Mouse (Mus musculus) intestine, embryonic 15.5 days (tissue): ENCODE results near the gene Slamf9. TPM values are rescaled to one million over a fixed set of nuclear protein-coding genes. Genes with fewer than 3 reads are reported as not detected.

Experiments used
- ATAC-seq: fragments of 200-750 bp; cut with Nextera tagmentation; 2 replicates; pipeline ENCODE4 v1.8.0; 2017; ENCODE audit warnings: moderate TSS enrichment, moderate library complexity
- H3K27ac ChIP-seq: fragments of 300-500 bp; sonication (generic); 2 replicates; pipeline ENCODE4 v1.5.1; 2015; ENCODE audit warnings: mild to moderate bottlenecking, inconsistent platforms
- H3K27me3 ChIP-seq: fragments of 300-500 bp; sonication (generic); replicated peaks from 2 replicates; pipeline ENCODE4 v1.6.1; 2015; ENCODE audit warnings: inconsistent platforms
- H3K36me3 ChIP-seq: fragments of 300-500 bp; sonication (generic); 2 replicates; pipeline ENCODE4 v1.6.1; 2015; ENCODE audit warnings: inconsistent platforms
- H3K4me1 ChIP-seq: fragments of 300-500 bp; sonication (generic); replicated peaks from 2 replicates; pipeline ENCODE4 v1.6.1; 2015; ENCODE audit warnings: inconsistent platforms
- H3K4me2 ChIP-seq: fragments of 300-500 bp; sonication (generic); replicated peaks from 2 replicates; pipeline ENCODE4 v1.6.1; 2015; ENCODE audit warnings: mild to moderate bottlenecking, inconsistent platforms
- H3K4me3 ChIP-seq: fragments of 300-500 bp; sonication (generic); replicated peaks from 2 replicates; pipeline ENCODE4 v1.5.1; 2015; ENCODE audit warnings: inconsistent platforms
- H3K9ac ChIP-seq: fragments of 300-500 bp; sonication (generic); 2 replicates; pipeline ENCODE4 v1.6.1; 2015; ENCODE audit warnings: inconsistent platforms
- H3K9me3 ChIP-seq: fragments of 300-500 bp; sonication (generic); 2 replicates; pipeline ENCODE4 v1.6.1; 2016; ENCODE audit warnings: inconsistent platforms
- WGBS: fragments of 180-500 bp; shearing (Covaris S2); methylation state at CpG from one replicate; pipeline ENCODE4 v1.1.7; 2015; 5-methylcytosine and 5-hydroxymethylcytosine counted together
- polyA plus RNA-seq: library from polyadenylated mRNA; unstranded; fragments of >200 nt; fragmentation: Nextera tagmentation; extraction: Ambion mirVana; gene quantifications from 2 replicates; pipeline ENCODE4 v1.2.1, GENCODE M21; 2015

The Slamf9 gene
- 2.2 and 2.5 TPM in 2 replicates for polyA plus RNA-seq

DNA sequence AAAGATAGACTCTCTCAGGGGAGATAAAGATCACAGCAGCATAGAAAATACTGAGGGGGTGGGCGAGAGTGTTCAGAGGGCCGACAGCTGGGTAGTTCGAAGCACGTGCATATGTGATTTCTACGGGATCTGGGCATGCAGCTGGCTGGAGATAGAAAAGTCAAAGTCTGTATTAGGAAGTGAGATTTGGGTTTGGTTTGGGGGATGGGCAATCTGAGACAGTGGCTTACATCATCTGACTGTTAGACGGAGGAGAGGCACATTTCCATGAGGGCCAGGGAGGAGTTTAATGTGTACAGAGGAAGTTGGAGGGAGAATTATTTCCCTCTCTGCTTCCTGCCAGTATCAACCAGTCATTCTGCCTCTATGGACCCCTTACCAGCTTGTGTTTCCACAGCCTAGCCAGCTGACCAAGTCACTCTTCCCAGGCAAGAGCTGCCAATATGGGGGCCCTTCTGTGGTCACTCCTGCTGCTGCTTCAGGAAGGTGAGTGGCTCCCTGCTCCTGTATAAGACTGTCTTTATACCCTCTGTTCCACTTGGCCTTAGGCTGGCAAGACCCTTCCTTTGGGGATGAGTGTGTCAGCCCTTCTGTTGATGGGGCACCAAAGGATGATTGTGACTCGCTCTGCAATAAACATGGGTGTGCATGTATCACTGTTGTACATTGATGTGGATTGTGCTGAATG, at the start of gene Slamf9:
Gene Slamf9, plus strand, starts transcription at position 305 of the 688 bp plus-strand sequence.
- 44% methylated on average over 7 of the region's 7 CpGs for WGBS
- ATAC-seq: peak; percentile 75
- no peaks in the 10 kb centered on the region for H3K36me3 ChIP-seq
- peaks cover 8% of the 10 kb centered on the region for H3K4me1 ChIP-seq
- H3K27me3 ChIP-seq: no peaks in the 10 kb centered on the region
- H3K4me2 ChIP-seq: no peak within 1 kb of the TSS
- peak within 1 kb of the TSS; percentile 32; the same call in 1 of the 2 replicates for H3K27ac ChIP-seq
- no peak within 1 kb of the TSS for H3K9ac ChIP-seq
- H3K4me3 ChIP-seq: no peak within 1 kb of the TSS
- no peaks in the 10 kb centered on the region for H3K9me3 ChIP-seq

DNA sequence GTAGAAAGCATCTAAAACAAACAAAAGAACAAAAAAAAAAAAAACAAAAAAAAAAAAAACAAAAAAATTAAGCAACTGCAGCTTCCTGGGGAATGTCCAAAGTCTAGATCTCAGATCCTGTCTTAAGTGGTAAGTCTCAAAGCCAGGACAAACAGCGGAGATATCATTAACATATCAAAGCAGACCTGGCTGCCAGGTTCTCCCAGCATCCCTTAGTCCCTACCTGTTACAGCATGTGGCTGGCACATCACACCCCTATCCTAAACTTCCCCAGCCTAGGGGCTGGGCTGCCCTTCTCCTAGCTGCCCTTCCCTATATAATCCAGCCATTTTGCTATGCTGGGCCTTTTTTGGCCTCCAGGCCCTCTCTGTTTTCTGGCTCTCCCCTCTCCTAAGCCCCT, 48.7 kb upstream of the Slamf9 start:
- no peak overlapping the region for H3K9ac ChIP-seq
- ATAC-seq: no peak
- H3K27ac ChIP-seq: no peak overlapping the region
- no peaks in the 10 kb centered on the region for H3K36me3 ChIP-seq
- H3K4me1 ChIP-seq: peaks cover under 1% of the 10 kb centered on the region; the same call in 1 of the 2 replicates
- no peak overlapping the region for H3K4me3 ChIP-seq
- H3K9me3 ChIP-seq: no peaks in the 10 kb centered on the region
- WGBS: 79% methylated on average over 1 of the region's 1 CpGs
- H3K27me3 ChIP-seq: no peaks in the 10 kb centered on the region
- H3K4me2 ChIP-seq: no peak overlapping the region

DNA sequence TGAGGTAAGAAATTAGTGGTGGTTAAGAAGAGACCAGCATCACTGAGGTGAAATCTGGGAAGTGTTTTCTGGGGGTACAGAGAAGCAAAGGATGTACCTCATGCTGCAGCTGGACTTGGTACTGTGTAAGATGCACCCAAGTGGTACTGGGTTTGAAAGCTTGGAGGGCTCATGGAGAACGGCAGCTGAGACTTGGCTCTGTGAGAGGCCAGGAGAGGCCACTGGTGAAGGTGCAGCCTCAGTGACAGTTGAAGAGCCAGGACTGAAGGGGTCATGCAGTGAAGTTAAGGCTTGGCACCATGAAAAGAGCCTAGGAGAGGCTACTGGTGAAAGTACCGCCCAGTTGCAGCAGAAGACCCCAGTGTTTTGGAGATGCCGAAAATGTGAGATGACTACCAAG, 47.3 kb upstream of the Slamf9 start:
- no peak for ATAC-seq
- no peak overlapping the region for H3K4me2 ChIP-seq

DNA sequence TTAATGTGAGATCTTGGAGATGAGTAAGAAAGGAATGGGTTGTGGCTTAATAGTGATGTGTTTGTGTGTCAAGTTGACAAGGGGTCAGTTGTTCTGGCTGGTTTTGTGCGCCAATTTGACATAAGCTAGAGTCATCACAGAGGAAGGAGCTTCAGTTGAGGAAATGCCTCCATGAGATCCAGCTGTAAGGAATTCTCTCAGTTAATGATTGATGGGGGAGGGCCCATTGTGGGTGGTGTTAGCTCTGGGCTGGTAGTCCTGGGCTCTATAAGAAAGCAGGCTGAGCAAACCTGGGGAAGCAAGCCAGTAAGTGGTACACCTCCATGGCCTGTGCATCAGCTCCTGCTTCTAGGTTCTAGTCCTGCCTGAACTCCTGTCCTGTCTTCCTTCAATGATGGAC, 46.5 kb upstream of the Slamf9 start:
- no peak overlapping the region for H3K9ac ChIP-seq
- no peak overlapping the region for H3K4me2 ChIP-seq
- H3K27ac ChIP-seq: no peak overlapping the region
- ATAC-seq: peak; percentile 39; the same call in 1 of the 2 replicates
- no peaks in the 10 kb centered on the region for H3K27me3 ChIP-seq
- WGBS: 66% methylated on average over 1 of the region's 1 CpGs
- peaks cover 16% of the 10 kb centered on the region for H3K4me1 ChIP-seq
- H3K9me3 ChIP-seq: no peaks in the 10 kb centered on the region
- H3K4me3 ChIP-seq: no peak overlapping the region
- no peaks in the 10 kb centered on the region for H3K36me3 ChIP-seq

More for the DNA sequence above, 47.3 kb upstream of the Slamf9 start:
- H3K9ac ChIP-seq: no peak overlapping the region
- H3K27ac ChIP-seq: no peak overlapping the region
- no peaks in the 10 kb centered on the region for H3K27me3 ChIP-seq
- peaks cover 15% of the 10 kb centered on the region for H3K4me1 ChIP-seq
- H3K36me3 ChIP-seq: no peaks in the 10 kb centered on the region
- H3K4me3 ChIP-seq: no peak overlapping the region
- 86% methylated on average over 3 of the region's 3 CpGs for WGBS
- H3K9me3 ChIP-seq: no peaks in the 10 kb centered on the region

DNA sequence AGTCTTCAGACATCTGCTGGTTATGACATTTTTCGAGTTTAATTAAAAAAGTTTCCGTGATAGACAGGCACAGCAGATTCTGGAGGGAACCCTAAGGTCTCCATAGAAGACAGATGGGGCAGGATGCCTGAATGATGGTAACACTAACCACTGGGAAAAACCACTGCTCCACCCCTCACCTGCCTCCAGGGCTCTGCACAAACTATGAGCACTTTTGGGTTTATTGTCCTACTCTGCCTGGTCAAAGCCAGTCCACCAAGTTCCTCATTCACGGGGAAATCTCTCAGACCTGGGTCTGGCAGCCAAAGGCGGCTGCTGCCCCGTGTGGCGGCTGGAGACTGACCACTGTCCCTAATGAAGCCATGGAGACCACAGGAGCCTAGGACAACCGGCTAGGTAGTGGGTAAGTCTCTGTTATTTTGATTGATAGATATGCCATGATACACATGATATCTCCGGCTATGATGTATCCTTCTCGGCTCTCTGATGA, 44.4 kb upstream of the Slamf9 start:
- Histone ChIP-seq H3K9ac (no peak overlapping the region), H3K4me2 (no peak overlapping the region), H3K27me3 (no peaks in the 10 kb centered on the region), H3K27ac (no peak overlapping the region), H3K4me3 (no peak overlapping the region), H3K36me3 (no peaks in the 10 kb centered on the region), H3K9me3 (no peaks in the 10 kb centered on the region), H3K4me1 (peaks cover 16% of the 10 kb centered on the region)
- ATAC-seq: no peak
- WGBS: 57% methylated on average over 9 of the region's 9 CpGs

DNA sequence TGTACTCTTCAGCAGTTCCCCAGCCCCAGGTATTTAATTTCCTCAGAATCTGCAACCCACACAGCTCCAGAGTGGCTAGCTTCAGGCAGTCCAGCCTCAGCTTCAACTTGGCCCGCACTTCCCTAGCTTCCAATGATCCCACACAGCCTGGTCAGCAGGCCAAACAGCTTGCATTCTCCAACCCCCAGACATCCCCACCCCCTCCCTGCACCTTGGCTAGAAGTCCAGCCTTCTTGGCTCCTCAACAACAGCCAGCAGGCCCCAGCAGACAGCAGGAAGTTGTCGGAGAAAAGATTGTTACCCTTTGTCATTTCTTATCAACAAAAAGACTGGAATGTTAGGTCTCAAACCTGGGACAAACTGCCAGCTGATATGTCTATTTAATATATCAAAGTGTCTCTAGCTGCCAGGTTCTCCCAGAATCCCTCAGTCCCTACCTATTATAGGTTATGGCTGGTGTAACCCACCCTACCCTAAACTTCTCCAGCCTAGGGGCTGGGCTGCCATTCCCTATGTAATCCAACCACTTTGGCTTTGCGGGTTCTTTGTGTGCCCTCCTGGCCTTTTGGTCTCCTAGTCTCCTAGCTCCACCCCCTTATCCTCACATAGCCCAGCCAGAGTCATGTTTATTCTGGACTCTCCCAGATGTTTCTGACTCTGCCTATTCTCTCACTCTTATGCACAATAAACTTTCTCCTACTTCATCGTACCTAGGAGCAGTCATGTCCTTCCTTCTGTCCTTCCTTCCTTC, 43.1 kb upstream of the Slamf9 start:
- no peaks in the 10 kb centered on the region for H3K27me3 ChIP-seq
- no peaks in the 10 kb centered on the region for H3K36me3 ChIP-seq
- ATAC-seq: peak; percentile 57
- no peaks in the 10 kb centered on the region for H3K9me3 ChIP-seq
- peak overlapping the region; percentile 59; the same call in 1 of the 2 replicates for H3K27ac ChIP-seq
- H3K4me2 ChIP-seq: peak overlapping the region; percentile 9; the same call in 1 of the 2 replicates
- H3K9ac ChIP-seq: no peak overlapping the region
- no peak overlapping the region for H3K4me3 ChIP-seq
- 11% methylated on average over 4 of the region's 4 CpGs for WGBS
- peaks cover 16% of the 10 kb centered on the region for H3K4me1 ChIP-seq

DNA sequence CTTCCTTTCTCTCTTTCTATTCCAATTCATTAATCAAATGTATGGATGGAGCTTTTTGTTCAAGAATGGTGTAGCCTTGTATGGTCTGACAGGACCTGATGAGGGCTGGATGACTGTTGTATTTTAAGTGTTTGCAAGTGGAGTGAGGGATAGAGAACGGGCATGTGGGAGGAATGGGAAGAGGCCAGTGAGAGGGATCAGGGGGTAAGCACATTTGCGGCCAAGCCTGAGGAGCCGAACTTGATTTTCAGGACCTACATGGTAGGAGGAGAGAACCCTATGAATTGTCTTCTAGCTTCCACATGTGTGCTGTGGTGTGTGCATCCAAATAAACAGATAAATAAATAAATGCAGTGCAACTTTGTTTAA, 42.6 kb upstream of the Slamf9 start:
- no peaks in the 10 kb centered on the region for H3K36me3 ChIP-seq
- H3K27ac ChIP-seq: peak overlapping the region; percentile 59; the same call in 1 of the 2 replicates
- no peaks in the 10 kb centered on the region for H3K9me3 ChIP-seq
- H3K4me1 ChIP-seq: peaks cover 16% of the 10 kb centered on the region
- H3K4me3 ChIP-seq: no peak overlapping the region
- 64% methylated on average over 3 of the region's 3 CpGs for WGBS
- peak; percentile 5; the same call in 1 of the 2 replicates for ATAC-seq
- H3K4me2 ChIP-seq: peak overlapping the region; percentile 9; the same call in 1 of the 2 replicates
- no peaks in the 10 kb centered on the region for H3K27me3 ChIP-seq
- no peak overlapping the region for H3K9ac ChIP-seq

DNA sequence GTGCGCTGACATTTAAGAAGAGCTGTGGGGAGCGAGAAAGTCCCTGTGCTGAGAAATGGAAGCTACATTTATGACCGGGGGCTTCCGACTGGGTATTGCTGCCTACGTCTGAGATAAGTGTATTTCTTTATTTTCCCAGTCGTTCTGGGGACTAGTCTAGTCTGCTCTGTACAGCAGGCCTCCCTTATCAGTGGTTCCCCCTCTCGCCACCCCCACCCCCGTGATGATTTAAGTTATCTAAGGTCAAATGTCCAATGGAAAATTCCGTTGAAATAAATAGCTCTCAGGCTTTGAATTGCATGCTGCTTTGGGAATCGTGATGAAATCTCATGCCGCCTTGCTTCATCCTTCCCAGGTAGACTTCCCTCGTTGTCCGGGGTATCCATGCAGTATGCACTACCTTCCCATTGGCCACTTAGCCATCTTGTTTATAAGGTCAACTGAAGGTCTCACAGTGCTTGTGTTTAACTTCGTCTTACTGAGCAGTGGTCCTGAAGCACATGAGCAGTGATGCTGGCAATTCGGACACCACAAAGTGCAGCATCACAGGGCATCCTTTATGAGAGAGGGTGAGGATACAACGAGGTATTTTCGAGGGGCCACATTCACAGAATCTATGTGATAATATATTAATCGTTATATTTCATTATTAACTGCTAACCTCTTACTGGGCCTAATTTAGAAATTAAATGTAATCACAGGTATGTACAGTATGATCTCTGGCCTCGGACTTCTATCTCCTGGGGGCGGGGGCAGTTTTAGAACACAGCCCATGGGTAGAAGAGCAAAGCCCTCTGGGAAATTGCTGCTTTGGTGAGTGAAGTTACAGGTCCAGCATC, 41.9 kb upstream of the Slamf9 start:
- no peak overlapping the region for H3K9ac ChIP-seq
- peak overlapping the region; percentile 17; the same call in 1 of the 2 replicates for H3K4me2 ChIP-seq
- no peaks in the 10 kb centered on the region for H3K9me3 ChIP-seq
- peaks cover 16% of the 10 kb centered on the region for H3K4me1 ChIP-seq
- H3K4me3 ChIP-seq: no peak overlapping the region
- no peak overlapping the region for H3K27ac ChIP-seq
- peak; percentile 78 for ATAC-seq
- 60% methylated on average over 20 of the region's 20 CpGs for WGBS
- no peaks in the 10 kb centered on the region for H3K27me3 ChIP-seq
- no peaks in the 10 kb centered on the region for H3K36me3 ChIP-seq

DNA sequence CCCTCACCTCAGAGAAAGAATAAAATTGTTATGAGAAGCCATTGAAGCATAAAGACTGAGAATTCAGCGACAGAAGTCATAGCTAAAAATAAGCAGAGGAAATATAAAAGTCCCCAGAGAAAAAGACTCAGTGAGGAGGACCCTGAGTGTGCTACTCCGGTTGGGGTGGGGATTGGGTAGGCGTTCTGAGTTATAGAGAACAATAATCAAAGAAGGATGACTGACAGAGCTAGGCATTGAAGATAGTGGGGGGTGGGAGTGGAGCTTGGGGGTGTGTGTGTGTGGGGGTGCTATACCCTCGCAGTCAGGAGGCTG, 41.4 kb upstream of the Slamf9 start:
- 91% methylated on average over 4 of the region's 4 CpGs for WGBS
- no peak for ATAC-seq
- Histone ChIP-seq H3K9ac (no peak overlapping the region), H3K4me1 (peaks cover 16% of the 10 kb centered on the region), H3K27me3 (no peaks in the 10 kb centered on the region), H3K4me2 (no peak overlapping the region), H3K9me3 (no peaks in the 10 kb centered on the region), H3K36me3 (no peaks in the 10 kb centered on the region), H3K4me3 (no peak overlapping the region), H3K27ac (no peak overlapping the region)

DNA sequence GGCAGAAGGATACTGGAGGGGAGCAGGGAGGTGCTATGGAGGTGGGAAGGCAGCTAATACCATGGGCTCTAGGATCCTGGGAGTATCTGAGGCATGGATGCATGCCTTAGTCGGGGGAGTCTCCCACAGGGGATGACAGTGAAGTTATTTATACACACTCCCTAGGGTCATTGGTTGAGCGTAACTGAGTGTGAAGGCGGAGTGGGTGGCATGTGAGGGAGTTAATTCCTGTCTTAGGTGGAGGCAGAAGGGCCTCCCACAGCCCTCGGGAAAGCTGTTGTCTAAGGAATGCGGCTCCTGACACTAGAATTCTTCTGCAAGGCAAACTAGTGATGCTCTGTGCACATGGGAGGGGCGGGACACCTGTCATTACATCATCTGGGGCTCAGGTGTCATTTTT, 38.4 kb upstream of the Slamf9 start:
- ATAC-seq: no peak
- H3K9ac ChIP-seq: no peak overlapping the region
- no peaks in the 10 kb centered on the region for H3K27me3 ChIP-seq
- H3K4me1 ChIP-seq: peaks cover 11% of the 10 kb centered on the region
- no peak overlapping the region for H3K4me2 ChIP-seq
- no peaks in the 10 kb centered on the region for H3K9me3 ChIP-seq
- H3K36me3 ChIP-seq: no peaks in the 10 kb centered on the region
- no peak overlapping the region for H3K27ac ChIP-seq
- 39% methylated on average over 6 of the region's 6 CpGs for WGBS
- H3K4me3 ChIP-seq: no peak overlapping the region

DNA sequence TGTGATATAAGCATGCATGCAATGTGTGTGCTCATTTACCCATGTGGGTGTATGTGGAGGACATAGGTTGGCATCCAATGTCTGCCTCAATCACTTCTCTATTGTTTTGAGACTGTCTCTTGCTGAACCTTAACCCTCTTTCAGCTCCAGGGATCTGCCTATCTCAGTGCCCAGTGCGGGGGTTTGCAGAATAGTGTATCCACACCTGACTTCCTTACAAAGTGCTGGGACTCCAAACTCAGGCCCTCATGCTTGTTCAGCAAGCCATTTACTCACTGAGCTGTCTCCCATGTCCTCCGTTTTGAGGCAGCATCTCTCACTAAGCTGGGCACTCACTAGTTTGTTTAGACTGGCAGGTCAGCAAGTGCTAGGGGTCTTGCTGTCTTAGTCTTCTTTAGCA, 36.5 kb upstream of the Slamf9 start:
- 78% methylated on average over 2 of the region's 2 CpGs for WGBS
- Histone ChIP-seq H3K4me2 (no peak overlapping the region), H3K27ac (no peak overlapping the region), H3K9me3 (no peaks in the 10 kb centered on the region), H3K9ac (no peak overlapping the region), H3K4me1 (no peaks in the 10 kb centered on the region), H3K4me3 (no peak overlapping the region), H3K27me3 (no peaks in the 10 kb centered on the region), H3K36me3 (no peaks in the 10 kb centered on the region)
- ATAC-seq: no peak

DNA sequence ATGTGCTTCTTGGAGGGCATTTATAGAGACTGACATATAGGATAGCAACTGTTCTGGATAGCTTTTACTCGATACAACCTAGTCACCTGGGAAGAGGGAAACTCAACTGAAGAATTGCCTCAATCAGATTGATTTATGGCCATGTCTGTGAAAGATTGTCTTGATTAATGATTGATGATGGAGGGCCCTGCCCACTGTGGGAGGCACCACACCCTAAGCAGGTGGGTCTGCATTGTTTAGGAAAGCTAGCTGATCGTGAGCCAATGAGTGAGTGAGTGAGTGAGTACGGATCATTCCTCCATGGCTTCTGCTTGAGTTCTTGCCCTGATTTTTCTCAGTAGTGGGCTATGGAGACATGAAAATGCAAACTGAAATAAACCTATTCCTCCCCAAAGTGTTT, 34.6 kb upstream of the Slamf9 start:
- Histone ChIP-seq H3K27ac (no peak overlapping the region), H3K9me3 (no peaks in the 10 kb centered on the region), H3K36me3 (no peaks in the 10 kb centered on the region), H3K4me1 (no peaks in the 10 kb centered on the region), H3K4me3 (no peak overlapping the region), H3K27me3 (no peaks in the 10 kb centered on the region), H3K4me2 (no peak overlapping the region), H3K9ac (no peak overlapping the region)
- 62% methylated on average over 3 of the region's 3 CpGs for WGBS
- peak; percentile 88 for ATAC-seq
